Mouse (Mus musculus) CD4-positive naive resting alpha-beta T cell, adult 57 days (primary cell): ENCODE results near the gene Glrx. TPM values are rescaled to one million over a fixed set of nuclear protein-coding genes. Genes with fewer than 3 reads are reported as not detected.

Experiments used
- total RNA-seq: library from RNA; stranded (reverse); gene quantifications from one replicate; pipeline ENCODE4 v1.2.4, GENCODE M21; 2023

The Glrx gene
- 12.8 TPM for total RNA-seq

GRCm38 (mm10) chr13:75839719-75840481, at the start of gene Glrx:
Gene Glrx (plus strand): TSS chr13:75839868.

Other genes with a start within 250 kb of the Glrx start
- gene Ell2, start 133.1 kb upstream of the Glrx start, total RNA-seq: 4.9 TPM
- not detected for gene Rhobtb3, start 104.1 kb downstream of the Glrx start, total RNA-seq
- not detected for gene Spata9, start 127.3 kb downstream of the Glrx start, total RNA-seq
- gene Rfesd, start 178.9 kb downstream of the Glrx start, total RNA-seq: 8.4 TPM
- not detected for gene Gpr150, start 217.1 kb downstream of the Glrx start, total RNA-seq